Mouse (Mus musculus) megakaryocyte, embryonic 14.5 days (primary cell): ENCODE measurements around the gene Rnf217.

Experiments used
- FLI1 ChIP-seq: IDR thresholded peaks from 2 replicates; pipeline ENCODE4 v1.6.1; 2012; ENCODE audit warnings: low read length, inconsistent platforms, mixed read lengths
- GATA1 ChIP-seq: IDR thresholded peaks from 3 replicates; pipeline ENCODE4 v1.6.1; 2012; ENCODE audit warnings: mixed read lengths, low read length, inconsistent platforms, borderline replicate concordance

DNA sequence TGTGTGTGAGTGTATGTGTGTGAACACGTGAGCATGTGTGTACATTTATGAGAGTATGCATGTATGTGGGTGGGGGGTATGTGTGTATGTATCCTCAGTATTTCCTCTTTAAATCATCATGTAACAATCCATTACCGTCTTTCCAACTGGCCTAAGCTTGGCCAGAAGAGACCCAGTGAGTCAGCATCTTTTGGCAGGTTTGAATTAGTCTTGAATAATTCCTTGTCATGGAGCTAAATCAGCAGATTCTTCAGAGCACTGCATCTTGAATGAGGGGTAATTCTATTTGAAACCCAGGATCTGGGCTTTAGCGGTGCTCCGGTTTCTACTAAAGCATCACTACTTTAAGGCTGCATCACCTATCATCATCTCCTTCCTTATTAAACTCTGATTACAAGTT is 55.7 kb downstream of the Rnf217 start:
- no peak for TF ChIP-seq FLI1
- TF ChIP-seq GATA1 = no peak
